Mouse (Mus musculus): ENCODE data around the gene Ap2b1. TPM values are rescaled to one million over a fixed set of nuclear protein-coding genes. Genes with fewer than 3 reads are reported as not detected.

The Ap2b1 gene
- total RNA-seq, 2 experiments from 2014 or later: 109 to 114 TPM

DNA sequence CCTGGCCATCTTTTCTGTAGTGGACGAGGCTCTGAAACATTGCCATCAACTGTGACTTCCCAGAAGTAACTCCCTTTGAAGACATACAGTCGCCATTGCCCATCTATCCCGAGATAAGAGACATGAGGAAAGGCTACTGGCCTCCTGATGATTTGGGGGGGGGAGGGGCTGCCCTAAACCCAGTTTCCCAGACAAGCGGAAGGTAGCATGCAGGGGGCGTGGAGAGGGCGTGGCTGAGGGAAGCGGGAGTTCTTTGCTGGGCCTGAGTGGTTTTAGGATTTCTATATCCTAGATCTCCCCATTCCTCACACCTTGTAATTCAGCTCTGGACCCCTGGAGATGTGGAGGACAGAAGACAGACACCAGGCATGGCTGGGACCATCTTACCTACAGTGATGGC is 145.0 kb downstream of the Ap2b1 start:
- DNase-seq: no peak

DNA sequence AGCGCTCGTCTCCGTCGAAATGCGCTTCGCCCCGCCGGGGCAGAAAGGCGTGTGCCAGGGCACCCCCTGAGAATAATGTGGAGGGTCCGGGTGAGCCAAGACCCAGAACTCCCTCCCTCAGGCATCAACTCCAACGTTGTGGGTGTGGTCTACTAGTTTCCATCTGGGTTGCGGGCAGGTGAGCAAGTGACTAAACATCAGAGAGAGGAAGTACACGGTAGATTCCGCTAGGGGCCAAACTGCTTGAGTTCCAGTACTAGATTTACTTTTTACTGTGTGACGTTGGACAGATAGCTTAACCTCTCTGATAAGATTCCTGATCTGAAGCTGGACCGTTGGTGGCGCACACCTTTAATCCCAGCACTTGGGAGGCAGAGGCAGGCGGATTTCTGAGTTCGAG is 146.2 kb downstream of the Ap2b1 start:
- DNase-seq: no peak

DNA sequence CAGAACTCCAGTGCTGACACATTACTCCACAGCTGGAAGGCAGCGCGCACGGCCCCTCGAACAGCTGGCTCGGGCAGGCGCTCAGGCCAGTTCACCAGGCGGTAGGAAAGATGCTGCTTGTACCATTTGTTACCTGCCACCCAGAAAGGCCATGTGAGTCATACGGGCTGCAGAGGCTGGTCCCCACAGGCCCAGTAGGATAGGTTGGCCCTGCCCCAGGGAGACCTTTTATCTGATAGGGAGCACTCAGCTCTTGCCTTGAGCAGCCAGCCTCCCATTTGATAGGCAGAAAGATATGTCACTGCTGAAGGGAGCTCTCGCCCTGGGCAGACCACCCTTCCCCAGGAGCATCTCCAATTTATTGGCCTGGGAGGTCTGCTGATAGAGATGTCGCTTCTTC is 148.8 kb downstream of the Ap2b1 start:
- DNase-seq: peak; percentile 30 to 56

GRCm38 (mm10) chr11:83448021-83448926 is 149.4 kb downstream of the Ap2b1 start:
- peak in 1 of 2 experiments; percentile 53 for DNase-seq

DNA sequence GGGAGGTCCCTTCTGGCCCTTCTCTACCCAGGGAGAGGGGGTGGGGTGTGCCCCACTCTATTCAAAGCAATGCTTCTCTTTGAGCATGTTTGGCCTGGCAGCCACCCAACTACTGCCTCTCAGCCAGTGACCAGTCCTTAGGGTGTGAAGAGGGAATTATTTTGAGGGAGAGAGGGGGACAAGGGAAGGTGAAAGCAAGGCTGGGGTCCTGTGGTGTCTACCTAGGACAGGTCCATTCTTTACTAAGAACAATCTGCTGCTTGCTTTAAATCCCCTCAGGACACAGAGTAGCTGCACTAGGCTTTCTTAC is 150.1 kb downstream of the Ap2b1 start:
- peak; percentile 39 to 68 for DNase-seq

DNA sequence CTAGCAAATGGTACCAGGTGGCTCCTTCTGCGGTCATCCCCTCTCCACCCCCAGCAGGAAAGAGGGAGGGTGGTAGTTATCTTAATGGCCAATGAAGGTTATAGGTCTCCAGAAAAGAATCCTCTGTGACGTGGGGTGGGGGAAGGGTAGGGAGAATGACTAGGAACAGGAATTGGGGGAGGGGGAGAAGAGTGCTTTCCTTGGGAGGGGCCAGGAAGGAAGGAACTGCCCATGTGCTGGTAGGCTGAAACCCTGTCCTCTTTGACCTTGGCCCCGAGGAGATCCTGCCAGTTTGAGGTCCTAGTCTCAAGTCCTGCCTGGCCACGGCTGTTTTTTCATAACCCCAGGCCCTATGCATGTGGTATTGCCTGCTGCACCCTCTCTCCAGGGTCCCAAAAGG is 150.5 kb downstream of the Ap2b1 start:
- DNase-seq: no peak

- no peak for DNase-seq
Observed at GRCm38 (mm10) chr11:83450550-83450949, 151.7 kb downstream of the Ap2b1 start.

DNA sequence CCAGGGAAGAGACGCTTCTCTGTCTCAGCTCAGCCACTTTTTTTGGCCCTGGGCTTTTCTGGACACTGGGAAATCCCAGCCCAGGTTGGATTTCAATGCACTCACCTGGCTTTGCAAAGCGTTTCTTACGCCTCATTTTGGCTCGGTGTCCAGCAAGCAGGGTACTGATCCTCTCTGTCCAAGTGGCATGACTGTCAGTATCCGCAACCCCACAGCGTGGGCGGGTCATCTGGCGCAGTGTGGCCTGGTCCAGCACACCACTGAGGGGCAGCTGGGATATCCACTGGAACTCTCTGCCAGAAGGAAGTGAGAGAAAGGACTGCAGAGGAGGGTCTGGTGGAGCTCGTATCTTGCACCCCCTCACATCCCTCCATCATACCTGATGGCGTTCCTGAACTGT is 152.5 kb downstream of the Ap2b1 start:
- no peak for DNase-seq

GRCm38 (mm10) chr11:83454548-83454947 is 155.7 kb downstream of the Ap2b1 start:
- DNase-seq: peak; percentile 40 to 55

Other genes starting within 250 kb of the Ap2b1 start
- gene Slfn2, start 233.9 kb upstream of the Ap2b1 start, total RNA-seq (2021): 1 to 10 TPM; 4.8 to 6.3 TPM
- under 1 TPM; 0.20 to 0.43 TPM for gene Slfn1, start 182.2 kb upstream of the Ap2b1 start, total RNA-seq (2021)
- under 1 TPM; 0.13 to 0.26 TPM for gene Slfn4, start 123.8 kb upstream of the Ap2b1 start, total RNA-seq (2021)
- 1 to 10 TPM; 1.8 to 2.9 TPM for gene Slfn3, start 107.7 kb upstream of the Ap2b1 start, total RNA-seq (2021)
- gene Slfn14, start 12.3 kb upstream of the Ap2b1 start, total RNA-seq (2021): not detected
- gene Pex12, start 3.6 kb downstream of the Ap2b1 start, total RNA-seq (2021): 10 to 100 TPM; 14.8 to 18.3 TPM
- gene Rasl10b, start 110.1 kb downstream of the Ap2b1 start, total RNA-seq (2021): 10 to 100 TPM; 12.0 to 13.6 TPM
- gene Gas2l2, start 130.4 kb downstream of the Ap2b1 start, total RNA-seq (2021): not detected
- under 1 TPM; 0.30 to 0.43 TPM for gene 1700020L24Rik, start 138.7 kb downstream of the Ap2b1 start, total RNA-seq (2021)
- 10 to 100 TPM; 11.0 to 12.7 TPM for gene Mmp28, start 164.0 kb downstream of the Ap2b1 start, total RNA-seq (2021)
- 10 to 100 TPM; 62.2 to 78.5 TPM for gene Taf15, start 174.1 kb downstream of the Ap2b1 start, total RNA-seq (2021)
- gene Heatr9, start 223.2 kb downstream of the Ap2b1 start, total RNA-seq (2021): not detected
- 1 to 10 TPM in 1 of 2 experiments, under 1 TPM in 1; 0.79 to 2.2 TPM for gene Ccl5, start 231.5 kb downstream of the Ap2b1 start, total RNA-seq (2021)